Mouse (Mus musculus): Measurements from ENCODE around the gene Pik3c2g. TPM values are rescaled to one million over a fixed set of nuclear protein-coding genes. Genes with fewer than 3 reads are reported as not detected.

Pik3c2g gene
- total RNA-seq (2015; ENCODE audit: low replicate concordance), result not detected in 2 replicates
- total RNA-seq (2017; ENCODE audit: low replicate concordance), result 0.14 TPM in 1 of 2 replicates, not detected in the other

GRCm38 (mm10) chr6:139586892-139587291, at the start of gene Pik3c2g:
Gene Pik3c2g (plus strand): TSS chr6:139587221.
- no peak for ATAC-seq (replicated peaks; ENCODE audit: low FRiP score, poor library complexity, severe bottlenecking)

DNA sequence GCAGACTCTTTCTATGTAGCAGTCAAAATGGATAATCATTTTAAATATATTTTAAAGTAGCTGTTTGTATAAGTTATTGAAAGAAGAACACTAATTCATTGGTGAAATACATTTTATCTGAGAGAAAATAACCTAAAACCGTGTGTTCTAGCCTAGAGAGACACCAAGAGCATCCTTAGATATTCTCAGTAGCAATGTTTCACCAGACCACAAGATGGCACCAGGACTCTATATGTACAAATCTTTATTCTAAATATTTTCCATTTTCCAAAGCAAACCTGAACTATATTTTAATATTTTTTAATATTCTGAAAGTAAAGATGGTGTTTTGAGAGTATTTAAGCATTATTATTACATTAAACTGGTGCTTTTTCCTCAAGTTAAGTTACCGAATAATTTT, 48.6 kb upstream of the Pik3c2g start:
- ATAC-seq (replicated peaks; ENCODE audit: low FRiP score, poor library complexity, severe bottlenecking), result no peak

- no peak for ATAC-seq (replicated peaks; ENCODE audit: low FRiP score, poor library complexity, severe bottlenecking)
Measured at GRCm38 (mm10) chr6:139555537-139556179, 31.4 kb upstream of the Pik3c2g start.

DNA sequence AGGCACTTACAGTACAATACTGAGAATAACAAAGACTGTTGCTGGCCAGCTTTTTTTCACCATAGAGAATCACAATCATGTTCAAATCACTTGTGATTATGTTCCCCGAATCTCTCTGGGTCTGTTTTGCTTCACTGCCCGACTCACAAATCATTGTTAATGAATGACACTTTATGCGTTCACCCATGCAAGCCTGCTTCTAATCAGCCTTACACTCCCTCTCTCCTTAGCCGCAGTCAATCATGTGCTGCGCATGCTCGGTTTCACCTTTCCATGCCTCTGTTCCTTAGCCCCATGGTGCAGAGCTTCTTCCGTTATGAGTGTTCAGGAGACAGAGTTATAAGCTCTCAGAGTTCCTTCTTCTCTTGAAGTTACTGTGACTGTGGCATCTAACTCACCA, 17.8 kb upstream of the Pik3c2g start:
- ATAC-seq (replicated peaks; ENCODE audit: low FRiP score, poor library complexity, severe bottlenecking), result no peak

DNA sequence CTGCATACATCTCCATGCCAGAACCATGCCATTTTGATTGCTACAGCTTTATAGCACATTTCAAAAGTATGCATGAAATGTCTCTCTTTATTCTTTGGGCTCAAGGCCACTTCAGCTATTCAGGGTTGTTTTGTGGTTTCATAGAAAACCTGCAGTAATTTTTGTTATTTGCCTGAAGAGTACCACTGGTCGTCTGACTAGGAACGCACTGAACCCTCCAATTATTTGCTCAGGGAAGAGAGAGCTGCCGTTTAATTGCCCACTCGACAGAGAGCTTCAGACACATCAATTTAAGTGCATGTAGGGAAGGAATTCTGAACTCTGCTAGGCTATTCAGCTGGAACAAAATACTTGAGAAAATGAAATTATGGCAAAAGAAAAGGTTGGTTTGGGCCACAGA, 11.2 kb upstream of the Pik3c2g start:
- no peak for ATAC-seq (replicated peaks; ENCODE audit: low FRiP score, poor library complexity, severe bottlenecking)

GRCm38 (mm10) chr6:139576261-139577014, 10.6 kb upstream of the Pik3c2g start:
- no peak for ATAC-seq (replicated peaks; ENCODE audit: low FRiP score, poor library complexity, severe bottlenecking)

DNA sequence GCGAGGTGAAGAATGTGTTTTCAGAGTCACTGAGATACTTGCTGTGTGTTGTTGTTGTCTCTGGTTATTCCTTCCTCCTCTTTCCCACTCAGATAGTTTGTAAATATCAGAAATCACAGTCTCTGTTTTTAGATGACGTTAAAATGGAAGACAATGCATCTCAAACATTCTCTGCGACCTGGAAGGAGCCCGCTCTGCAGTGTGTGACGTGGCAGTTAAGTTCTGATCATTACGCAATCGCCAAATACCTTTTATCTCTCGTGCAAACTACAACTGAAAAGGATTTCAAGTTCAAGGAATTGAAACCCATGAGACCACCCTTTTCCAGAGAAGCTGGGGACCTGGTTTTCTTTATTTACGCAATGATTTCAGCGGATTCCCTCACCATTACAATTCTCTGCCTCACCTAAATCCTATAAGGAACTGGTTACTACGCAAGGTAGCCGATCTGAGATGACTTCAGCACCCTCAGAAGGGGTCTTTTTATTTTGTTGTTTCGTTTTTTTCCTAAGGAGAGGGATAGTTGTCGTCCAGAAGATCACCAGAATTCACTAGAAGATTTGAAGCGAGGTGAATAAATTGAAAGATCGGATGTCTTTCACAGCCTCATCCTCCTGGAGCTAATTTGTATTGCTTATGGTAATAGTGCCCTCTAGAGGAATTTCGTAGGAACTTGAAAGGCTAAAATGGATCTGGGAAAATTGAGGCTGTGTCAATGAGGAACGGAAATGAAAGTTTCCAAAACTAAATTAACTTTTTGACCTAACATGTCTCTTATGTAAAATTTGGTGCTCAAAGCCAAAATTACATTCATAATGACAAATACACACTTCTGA, 9.8 kb upstream of the Pik3c2g start:
- no peak for ATAC-seq (replicated peaks; ENCODE audit: low FRiP score, poor library complexity, severe bottlenecking)

GRCm38 (mm10) chr6:139587478-139587877, 457 bp downstream of the Pik3c2g start:
- ATAC-seq (replicated peaks; ENCODE audit: low FRiP score, poor library complexity, severe bottlenecking), result no peak

GRCm38 (mm10) chr6:139588409-139588808, 1.4 kb downstream of the Pik3c2g start:
- no peak for ATAC-seq (replicated peaks; ENCODE audit: low FRiP score, poor library complexity, severe bottlenecking)

GRCm38 (mm10) chr6:139589291-139589690, 2.3 kb downstream of the Pik3c2g start:
- no peak for ATAC-seq (replicated peaks; ENCODE audit: low FRiP score, poor library complexity, severe bottlenecking)

GRCm38 (mm10) chr6:139589854-139590253, 2.8 kb downstream of the Pik3c2g start:
- no peak for ATAC-seq (replicated peaks; ENCODE audit: low FRiP score, poor library complexity, severe bottlenecking)

GRCm38 (mm10) chr6:139592081-139592480, 5.1 kb downstream of the Pik3c2g start:
- no peak for ATAC-seq (replicated peaks; ENCODE audit: low FRiP score, poor library complexity, severe bottlenecking)

- no peak for ATAC-seq (replicated peaks; ENCODE audit: low FRiP score, poor library complexity, severe bottlenecking)
Measured at GRCm38 (mm10) chr6:139596433-139596832, 9.4 kb downstream of the Pik3c2g start.

DNA sequence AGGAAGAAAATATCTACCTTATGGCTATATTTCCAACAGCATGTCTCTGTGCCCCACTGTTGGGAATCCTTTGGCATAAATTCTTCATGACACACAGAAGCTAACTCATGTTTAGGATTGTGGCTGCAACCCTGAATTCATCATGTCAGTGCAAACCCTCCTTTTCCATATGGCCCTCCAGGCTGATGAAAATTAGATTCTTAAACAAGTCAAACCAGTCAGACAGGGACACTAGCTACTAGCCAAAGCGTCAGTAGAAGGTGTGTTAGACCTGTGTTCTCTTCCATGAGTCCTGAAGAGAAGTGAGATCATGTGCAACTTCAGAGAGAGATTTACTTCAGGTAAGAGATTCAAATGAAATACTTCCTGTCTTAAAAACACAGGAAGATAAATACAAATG, 12.2 kb downstream of the Pik3c2g start:
- no peak for ATAC-seq (replicated peaks; ENCODE audit: low FRiP score, poor library complexity, severe bottlenecking)

DNA sequence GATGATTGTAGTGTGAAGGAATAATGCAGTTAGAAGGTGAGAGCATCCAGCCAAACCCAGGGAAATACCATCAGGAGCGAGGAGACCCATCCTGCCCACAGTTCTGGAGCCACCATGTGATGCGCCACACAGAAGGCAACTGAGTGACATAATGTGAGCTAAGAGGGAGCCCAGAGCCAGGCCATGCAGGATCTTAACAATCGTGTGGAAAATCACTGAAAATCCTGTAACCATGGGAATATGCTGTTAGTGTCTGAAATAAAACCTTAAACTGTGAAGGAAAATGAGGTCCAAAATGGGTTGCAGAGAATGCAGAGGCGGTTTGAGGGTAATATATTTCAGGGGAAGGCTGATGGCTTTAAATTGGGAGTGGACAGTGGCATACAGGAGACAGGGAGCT, 31.8 kb downstream of the Pik3c2g start:
- ATAC-seq (replicated peaks; ENCODE audit: low FRiP score, poor library complexity, severe bottlenecking), result no peak

GRCm38 (mm10) chr6:139624756-139625155, 37.7 kb downstream of the Pik3c2g start:
- no peak for ATAC-seq (replicated peaks; ENCODE audit: low FRiP score, poor library complexity, severe bottlenecking)

DNA sequence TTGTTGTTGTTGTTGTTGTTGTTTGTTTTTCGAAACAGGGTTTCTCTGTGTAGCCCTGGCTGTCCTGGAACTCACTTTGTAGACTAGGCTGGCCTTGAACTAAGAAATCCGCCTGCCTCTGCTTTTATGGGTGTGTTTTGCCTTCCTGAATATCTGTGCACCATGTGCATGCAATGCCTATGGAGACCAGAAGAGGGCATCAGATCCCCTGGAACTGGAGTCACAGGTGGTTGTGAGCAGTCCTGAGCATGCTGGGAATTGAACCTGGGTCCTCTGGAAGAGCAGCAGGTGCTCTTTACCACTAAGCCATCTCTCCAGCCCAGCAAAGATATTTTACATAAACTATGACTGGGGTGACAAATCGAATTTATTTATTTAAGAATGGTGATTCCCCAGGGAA, 47.5 kb downstream of the Pik3c2g start:
- no peak for ATAC-seq (replicated peaks; ENCODE audit: low FRiP score, poor library complexity, severe bottlenecking)

DNA sequence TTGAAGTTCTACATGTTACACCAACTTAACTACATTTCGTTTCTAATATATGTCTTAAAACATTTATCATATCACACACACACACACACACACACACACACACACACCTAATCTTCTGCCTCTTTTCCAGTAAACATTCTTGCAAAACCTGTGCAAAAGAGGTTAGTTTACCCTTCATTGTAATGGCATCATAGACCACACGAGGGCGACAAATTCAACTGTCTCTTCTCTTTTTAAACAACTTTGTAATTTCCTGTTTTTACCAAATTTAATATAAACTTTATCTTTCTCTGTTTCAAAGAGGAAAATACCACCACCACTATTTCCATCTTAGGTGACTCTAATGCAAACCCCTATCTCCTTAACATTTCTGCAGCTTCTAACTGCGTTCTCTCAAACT, 68.4 kb downstream of the Pik3c2g start:
- ATAC-seq (replicated peaks; ENCODE audit: low FRiP score, poor library complexity, severe bottlenecking), result no peak

GRCm38 (mm10) chr6:139662462-139662861, 75.4 kb downstream of the Pik3c2g start:
- no peak for ATAC-seq (replicated peaks; ENCODE audit: low FRiP score, poor library complexity, severe bottlenecking)

DNA sequence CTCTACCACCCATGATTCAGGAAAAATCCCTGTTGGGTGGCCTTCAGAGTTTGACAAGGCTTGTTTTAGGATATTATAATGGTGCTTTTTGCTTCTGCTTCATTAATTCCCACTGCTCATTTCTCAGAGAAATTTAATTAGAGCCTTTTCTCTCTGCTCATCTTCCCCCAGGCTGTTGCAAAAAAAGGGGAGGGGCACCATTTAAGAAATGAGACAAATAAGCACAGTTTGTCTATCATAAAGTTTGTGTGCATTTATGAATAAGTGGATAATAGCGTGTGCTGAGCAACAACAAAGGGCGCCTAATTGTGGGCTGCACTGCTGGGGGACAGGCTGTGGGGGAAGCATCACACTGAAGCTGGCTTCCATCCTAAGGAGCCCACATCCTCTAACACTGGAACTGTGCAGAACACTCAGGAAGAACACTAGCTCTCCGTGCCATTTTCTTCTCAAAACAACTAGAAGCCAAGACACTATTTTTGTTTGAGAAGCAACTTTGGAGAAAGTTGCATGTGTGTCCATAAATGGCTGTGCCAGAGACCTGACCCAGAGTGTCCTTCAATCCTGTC, 131.5 kb downstream of the Pik3c2g start:
- ATAC-seq (replicated peaks; ENCODE audit: low FRiP score, poor library complexity, severe bottlenecking), result no peak
